Mouse (Mus musculus) lung, postnatal 36 days (tissue): ENCODE measurements around the gene Scmh1.
"Not testable (repeated sequence)": the region's sequence is repeated elsewhere in the genome, so short reads cannot be mapped to it uniquely, and the experiment has no call there.

Experiments
- DNase-seq: peaks from one replicate; pipeline ENCODE4 v3.0.0; 2022; ENCODE audit warnings: mixed read lengths

Gene Scmh1

DNA sequence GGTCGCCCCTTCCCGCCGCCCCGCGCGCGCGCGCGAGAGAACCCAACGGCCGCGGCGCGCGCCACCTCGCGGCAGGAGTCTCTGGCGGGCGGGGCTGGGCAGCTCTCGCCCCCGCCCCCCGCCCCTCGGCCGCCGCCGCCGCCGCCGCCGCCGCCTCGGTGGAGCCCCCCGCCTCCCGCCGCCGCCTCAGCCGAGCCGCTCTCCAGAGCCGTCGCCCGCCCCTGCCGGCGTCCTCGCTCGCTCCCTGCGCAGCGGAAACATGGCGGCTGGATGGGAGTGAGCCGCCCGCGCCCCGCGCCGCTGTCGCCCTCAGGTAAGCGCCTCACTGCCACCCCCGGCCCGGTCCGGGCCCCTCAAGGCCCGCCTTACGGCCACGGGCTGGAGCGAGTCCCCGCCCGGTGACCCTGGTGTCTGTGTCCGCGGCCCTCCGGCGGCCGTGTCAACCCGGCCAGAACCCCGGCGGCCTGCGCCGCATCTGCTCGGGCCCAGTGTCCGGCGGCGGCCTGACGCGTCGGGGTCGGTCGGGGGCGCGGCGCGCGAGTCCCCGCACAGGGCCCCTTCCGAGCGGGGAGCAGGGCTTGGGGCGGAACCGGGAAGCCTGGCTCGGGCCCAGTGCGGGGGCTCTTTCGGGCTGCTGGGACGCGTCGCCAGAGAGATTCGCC, at the start of gene Scmh1:
Scmh1 (plus strand) TSS at position 138 of the 662 bp plus-strand sequence.
- DNase-seq = peak; percentile 69

GRCm38 (mm10) chr4:120360011-120360521, 45.0 kb upstream of the Scmh1 start:
- DNase-seq = no peak

GRCm38 (mm10) chr4:120364729-120365128, 40.4 kb upstream of the Scmh1 start:
- DNase-seq = no peak

DNA sequence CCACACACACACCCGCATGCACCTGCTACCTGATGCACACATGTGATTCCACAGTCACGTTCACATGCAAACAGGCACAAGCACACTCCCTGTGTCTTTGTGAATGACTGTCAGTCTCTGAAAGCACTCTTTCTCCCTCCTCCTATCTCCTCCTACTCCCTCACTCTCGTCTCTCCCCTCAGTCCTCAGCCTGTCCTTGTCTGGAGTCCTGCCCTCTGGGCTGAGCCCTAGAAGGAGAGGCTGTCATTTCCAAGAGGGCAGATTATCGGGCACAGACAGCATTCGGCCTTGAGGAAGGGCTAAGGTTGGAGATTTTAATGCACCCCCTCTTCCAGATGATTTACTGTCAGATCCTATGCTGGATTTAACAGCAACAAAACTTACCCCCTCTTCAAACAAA, 39.6 kb upstream of the Scmh1 start:
- DNase-seq = no peak

- DNase-seq = no peak
Measured at GRCm38 (mm10) chr4:120368031-120368430, 37.0 kb upstream of the Scmh1 start.

DNA sequence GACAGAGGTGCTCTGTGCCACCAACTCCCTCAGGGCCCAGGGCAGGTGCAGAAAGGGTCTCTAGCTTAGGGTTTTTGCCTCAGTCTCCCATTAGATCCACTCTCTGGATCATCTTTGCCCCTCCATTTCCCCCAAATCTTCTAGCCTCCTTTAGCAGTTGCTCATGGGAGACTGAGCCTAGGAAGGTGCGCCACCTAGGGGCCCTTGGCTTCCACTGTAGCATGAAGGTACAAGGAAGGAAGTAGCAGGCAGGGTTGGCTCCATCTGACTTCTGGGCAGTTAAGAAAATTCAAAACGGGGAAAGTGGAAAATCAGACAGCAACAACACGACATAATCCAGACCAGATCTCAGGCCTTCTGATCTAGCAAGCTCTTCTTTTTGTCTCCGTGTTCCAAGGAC, 36.4 kb upstream of the Scmh1 start:
- peak; percentile 82 for DNase-seq

DNA sequence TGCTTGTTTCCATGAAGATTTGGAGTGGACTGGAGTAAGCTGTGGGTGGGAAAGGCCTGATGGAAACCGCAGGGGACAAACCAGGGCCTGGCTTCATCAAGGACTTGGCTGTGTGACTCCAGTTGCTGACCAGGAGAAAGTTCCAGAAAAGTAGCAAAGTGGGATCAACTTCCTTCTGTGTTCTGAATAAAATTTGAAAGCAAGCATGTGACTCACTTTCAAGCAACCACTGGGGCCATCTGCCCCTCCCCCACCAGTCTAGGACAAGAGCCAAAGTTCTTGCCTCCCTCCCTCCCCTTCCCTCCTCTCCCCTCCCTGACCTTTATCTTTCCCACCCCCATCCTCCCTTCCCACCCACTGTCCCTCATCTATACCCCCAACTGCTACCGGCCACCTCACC, 35.9 kb upstream of the Scmh1 start:
- peak; percentile 42 for DNase-seq

DNA sequence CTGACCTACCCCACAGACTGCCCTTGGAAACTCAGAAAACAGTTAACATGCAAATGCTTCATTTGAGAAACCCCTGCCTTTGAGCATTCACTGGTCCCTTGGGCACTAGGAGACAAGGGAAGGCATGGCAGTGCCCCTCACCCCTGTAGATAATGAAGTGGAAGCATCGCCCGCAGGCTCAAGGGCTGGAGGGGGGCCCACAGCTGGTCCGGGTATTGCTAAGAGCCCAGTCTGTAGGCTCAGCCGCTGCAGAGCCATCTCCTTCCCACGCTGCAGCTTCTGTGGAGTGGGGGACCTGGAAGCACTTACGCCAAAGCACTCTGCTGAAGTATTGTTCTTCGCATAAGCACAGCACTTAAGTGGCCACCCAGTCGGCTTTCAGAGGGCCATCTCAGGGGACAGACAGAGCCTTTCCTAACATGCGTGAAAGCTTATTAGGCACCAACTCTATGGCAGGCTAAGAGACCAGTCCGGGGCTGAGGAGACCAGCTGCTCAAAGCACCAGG, 35.2 kb upstream of the Scmh1 start:
- peak; percentile 62 for DNase-seq

DNA sequence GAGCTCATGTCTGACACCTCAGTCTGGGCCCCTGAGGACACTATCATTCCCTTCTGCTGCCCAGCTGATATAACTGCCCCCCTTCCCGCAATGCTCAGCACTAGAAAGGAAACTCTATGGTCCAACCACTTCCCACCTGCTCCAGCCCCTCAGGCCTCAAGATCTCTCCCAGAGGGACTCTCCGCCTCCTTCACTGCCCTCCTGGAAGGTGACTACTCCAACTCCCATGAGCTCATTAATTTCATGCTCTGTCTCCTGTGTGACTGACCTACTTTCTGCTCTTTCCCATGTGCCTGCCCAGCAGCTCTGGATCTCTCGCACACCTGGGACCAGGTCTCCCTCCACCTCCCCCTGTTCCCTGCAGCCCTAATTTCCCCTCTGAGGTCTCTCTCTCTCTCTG, 32.2 kb upstream of the Scmh1 start:
- no peak for DNase-seq

DNA sequence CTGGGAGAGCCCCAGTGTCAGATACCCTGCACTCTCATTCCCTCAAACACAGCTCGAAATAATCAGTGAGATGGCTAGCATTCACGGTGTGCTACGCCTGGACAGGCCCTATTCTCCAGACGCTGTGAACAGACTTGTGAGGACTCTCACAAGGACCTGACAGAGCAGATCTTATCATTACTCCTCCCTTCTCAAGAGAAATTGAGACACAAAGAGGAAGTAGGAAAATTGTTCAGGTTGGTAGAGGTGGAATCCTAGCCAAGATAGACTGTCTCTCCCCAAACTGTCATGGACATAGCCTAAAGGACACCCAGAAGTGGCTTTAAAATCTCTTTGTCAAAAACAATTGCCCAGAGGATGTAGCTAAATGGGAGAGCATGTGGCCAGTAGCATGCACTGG, 31.3 kb upstream of the Scmh1 start:
- no peak for DNase-seq

- peak; percentile 83 for DNase-seq
Measured at GRCm38 (mm10) chr4:120380811-120381391, 24.2 kb upstream of the Scmh1 start.

DNA sequence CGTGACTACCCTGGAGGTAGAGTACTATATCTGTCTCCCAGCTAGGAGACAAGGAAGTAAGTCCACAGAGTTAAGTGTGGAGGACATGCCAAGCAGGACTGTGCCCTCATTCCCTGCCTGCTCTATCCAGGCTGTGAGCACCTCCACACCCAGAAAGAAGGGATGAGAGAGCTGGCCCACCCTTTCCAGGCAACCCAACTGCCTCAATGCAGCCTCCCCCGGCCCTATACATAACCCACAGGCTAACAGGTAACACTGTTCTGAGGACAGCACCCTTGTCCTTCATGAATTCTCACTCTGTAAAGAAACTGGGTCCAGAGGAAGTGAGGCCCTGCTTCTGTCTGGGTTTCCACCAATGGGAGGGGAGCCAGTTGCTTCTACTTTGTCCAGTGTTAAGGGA, 19.6 kb upstream of the Scmh1 start:
- no peak for DNase-seq

DNA sequence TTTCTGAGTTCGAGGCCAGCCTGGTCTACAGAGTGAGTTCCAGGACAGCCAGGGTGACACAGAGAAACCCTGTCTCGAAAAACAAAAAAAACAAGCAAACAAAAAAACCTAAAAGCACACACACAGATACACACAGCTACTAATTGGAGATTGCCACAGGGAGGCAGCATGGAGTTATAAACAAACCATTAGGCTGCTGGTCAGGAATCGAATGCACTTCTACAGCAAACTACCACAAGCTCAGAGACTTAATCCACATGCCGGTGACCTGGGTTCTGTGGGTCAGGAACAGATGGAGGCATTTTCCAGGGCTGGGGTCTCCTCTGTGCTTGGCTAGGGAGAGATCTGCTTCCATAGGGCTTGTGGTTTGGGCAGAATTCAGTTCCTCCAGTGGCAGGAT, 17.6 kb upstream of the Scmh1 start:
- DNase-seq = peak; percentile 81

DNA sequence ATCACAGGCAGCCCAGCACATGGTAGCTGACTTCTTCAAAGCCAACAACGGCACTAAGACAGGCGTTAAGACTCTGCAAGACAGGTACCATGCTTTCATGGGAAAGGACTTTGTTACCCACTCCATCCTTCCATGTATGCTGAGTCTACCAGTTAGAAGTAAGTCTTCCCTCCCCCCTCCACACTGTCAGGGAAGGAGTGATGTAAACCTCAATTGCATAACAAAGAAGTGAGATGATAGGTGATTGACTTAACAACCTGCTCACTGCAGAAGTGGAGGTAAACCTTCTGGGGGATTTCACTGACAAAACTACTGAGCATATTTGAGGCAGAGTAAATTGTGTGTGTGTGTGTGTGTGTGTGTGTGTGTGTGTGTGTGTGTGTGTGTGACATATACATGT, 17.1 kb upstream of the Scmh1 start:
- DNase-seq = no peak

DNA sequence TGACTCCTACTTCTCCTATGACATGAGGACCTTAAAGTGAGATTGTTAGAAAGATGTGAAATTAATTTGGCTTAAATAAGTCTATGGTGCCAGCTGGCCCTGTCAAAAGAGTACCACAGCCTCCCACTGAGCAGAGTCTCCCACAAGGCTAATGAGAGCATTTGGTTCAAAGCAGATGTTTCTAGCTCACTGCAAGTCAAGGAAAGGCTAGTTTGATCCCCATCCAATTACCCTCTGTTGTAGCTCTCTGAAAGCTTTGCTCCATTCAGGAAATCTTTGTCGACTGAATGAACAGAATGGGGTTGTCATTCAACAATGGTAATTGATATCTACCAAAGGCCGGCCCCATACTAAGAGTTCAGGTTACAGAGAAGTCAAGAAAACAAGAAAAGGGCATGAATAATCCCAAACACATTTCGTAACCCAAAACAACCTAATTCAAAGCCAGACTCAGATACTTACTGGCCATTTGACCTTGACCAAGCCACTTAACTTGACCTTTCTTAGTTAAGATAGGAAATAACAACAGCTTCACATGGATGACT, 16.0 kb upstream of the Scmh1 start:
- no peak for DNase-seq

DNA sequence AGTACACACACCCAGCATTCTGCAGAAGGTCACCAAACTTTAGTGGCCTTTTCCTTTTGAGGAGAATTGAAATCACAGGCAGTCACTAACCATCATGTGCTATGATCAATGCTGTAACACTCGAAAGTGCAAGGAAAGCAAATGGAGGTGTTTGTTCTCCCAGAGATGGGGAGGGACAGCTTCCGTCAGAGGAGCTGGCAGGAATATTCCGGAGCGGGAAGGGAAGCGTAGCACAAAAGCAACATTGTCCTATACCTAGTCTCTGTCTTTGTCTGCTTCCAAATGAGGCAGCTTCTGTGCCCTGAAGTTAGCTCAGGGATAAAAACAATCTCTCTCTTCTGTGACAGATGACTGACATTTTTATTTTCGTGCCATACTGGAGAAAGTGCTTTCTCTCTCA, 15.5 kb upstream of the Scmh1 start:
- no peak for DNase-seq

- peak; percentile 49 for DNase-seq
Measured at GRCm38 (mm10) chr4:120391591-120391990, 13.5 kb upstream of the Scmh1 start.

DNA sequence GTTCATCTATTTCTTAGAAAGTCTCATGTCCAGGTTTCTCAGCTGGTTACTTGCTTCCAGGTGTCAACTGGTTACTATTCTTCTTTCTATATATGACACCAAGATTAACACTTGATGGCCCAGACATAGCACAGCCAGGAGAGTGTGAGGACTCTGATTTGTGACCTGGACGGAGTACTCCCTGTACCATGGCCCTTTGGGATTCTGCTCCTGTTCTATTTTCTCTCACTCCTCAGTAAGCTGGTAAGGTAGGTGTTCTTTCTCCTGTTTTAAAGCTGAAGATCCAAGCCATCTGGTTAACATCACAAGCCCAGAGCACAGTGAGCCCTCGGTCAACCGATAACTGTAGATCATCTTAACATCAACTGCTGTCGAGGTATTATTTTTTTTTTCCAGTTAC, 12.7 kb upstream of the Scmh1 start:
- no peak for DNase-seq

DNA sequence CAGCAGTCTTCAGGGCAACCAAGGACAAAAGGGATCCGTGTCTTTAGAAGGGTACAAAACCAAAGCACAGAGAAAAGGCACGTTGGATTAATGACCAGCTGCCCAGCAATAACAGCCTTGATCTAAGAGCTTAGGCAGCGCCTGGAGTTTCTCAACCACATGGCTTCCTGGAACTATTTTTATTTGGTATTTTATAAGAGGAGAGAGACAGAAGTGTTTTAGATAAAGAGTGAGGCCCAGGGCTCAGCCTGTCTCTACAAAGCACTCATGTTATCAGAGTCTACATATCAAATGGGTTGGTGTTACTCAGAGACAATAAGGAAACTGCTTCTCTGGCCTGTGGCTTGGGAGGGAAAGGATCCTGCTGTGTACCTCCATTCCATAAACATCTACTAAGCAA, 12.3 kb upstream of the Scmh1 start:
- no peak for DNase-seq

DNA sequence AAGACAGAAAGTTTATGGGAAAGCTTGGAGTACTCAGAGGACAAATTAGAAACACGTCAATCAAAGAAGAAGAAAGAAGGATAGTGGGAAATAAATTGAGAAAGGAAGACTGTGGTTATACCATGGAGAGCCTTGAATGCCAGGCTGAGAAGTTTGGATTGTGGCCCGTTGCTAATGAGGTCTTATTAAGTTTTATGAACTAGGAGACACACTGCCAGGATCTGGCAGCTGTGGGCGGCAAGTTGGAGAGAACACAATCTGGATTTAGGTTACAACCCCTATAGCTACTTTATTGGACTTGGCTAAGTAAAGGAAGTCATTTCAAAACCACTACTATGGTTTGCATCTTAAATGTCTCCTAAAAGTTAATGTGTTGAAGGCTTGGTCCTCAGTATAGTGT, 4.8 kb upstream of the Scmh1 start:
- no peak for DNase-seq

- not testable (repeated sequence) for DNase-seq
Measured at GRCm38 (mm10) chr4:120402105-120402504, 3.0 kb upstream of the Scmh1 start.

GRCm38 (mm10) chr4:120404247-120404646, 834 bp upstream of the Scmh1 start:
- no peak for DNase-seq

GRCm38 (mm10) chr4:120404778-120405143, 320 bp upstream of the Scmh1 start:
- no peak for DNase-seq
